Mouse (Mus musculus) thymus, postnatal 4 days (tissue): ENCODE results near the gene Btbd1.
"Not testable (repeated sequence)": the region's sequence is repeated elsewhere in the genome, so short reads cannot be mapped to it uniquely, and the experiment has no call there.

ENCODE experiments used
- DNase-seq: peaks from one replicate; pipeline ENCODE4 v3.0.0; 2021

Btbd1 gene

DNA sequence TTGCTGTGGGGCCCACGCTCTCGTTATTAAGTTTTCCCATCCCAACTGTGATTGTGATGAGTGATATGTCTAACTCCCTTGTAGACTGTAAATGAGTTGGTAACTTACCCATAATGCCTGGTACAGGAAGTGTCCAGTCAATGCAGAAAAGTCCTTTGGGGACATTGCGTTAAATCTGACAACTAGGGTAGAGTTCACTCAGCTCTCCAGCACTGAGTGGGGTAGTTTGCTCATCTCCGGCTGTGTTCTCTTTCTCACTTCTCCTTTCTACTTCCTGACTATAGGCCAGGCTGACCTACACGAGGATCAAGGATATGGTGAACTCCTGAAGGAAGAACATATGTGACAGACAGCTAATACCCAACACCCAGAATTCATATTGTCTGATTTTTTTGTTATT lies 20.0 kb upstream of the Btbd1 start:
- DNase-seq: no peak

DNA sequence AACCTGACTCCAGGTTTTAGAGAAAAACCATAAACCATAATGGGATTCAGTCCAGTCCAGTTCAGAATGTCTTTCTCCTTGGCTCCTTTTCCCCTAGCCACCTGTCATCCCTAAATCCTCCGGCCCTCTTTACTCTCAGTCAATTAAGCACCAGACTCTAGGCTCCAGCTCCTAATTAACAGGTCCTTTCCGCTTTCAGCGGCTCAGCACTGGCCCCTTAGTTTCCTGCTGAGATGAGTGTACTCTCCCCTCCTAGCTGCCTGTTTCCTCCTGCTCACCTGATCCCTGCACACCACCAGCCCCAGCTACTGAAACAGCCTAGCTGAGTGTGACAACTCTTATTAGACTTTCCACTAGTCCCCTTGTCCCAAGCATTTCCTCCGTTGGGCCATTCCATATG lies 18.5 kb upstream of the Btbd1 start:
- DNase-seq: no peak

DNA sequence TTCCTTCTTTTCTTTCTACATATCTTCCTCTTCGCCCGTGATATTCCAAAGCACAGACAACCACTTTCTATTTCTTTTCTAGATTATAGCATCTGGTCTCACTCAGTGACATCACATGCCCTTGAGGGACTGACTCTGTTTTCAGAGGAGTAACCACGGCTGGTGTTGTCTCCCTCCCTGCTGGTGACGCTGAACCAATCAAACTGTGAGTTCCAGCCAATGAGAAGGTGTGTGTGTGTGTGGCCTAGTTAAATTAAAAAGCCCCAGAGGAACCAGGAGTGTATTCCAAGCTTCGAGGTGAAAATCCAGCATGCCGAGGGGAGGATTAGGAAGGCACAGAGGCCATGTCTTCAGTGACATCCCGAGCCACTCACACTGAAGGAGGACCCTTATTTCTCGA lies 17.8 kb upstream of the Btbd1 start:
- DNase-seq: no peak

DNA sequence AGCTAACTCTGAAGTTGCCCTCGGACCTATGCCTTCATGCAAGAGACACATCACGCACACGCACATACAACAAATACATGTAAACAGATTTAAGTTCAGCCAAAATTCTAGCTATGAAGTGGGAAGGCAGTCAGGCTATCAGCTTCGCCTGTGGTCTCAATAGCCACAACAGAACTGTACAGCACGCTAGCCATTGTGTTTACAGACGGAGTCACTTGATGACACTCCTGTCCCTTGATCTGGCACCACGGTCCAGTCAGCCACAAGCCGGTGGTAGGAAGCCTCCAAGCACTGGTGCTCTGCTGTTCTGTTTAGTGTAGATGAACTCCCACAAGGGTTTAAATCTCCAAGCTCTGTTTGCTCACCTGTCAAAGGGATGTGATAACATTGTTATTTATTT lies 16.8 kb upstream of the Btbd1 start:
- DNase-seq: no peak

DNA sequence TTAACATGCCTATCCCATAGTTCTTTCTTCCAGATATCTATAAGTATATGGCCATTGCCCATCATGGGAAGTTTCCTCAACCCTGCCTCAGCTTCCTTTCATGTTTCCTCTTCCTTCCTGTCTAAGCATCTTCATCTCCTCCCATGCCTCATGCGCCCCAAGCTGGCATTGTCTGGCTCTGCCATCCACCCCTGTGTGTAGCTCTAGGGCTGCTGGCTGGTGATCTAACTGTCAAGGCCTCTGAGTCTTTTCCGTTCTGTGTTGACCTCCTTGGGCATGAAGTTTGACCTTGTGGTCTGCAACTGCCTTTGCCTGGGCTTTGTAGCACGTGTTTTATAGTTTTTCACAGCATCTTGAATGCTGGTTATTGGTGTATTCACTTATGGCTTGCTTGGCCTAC lies 16.1 kb upstream of the Btbd1 start:
- no peak for DNase-seq

DNA sequence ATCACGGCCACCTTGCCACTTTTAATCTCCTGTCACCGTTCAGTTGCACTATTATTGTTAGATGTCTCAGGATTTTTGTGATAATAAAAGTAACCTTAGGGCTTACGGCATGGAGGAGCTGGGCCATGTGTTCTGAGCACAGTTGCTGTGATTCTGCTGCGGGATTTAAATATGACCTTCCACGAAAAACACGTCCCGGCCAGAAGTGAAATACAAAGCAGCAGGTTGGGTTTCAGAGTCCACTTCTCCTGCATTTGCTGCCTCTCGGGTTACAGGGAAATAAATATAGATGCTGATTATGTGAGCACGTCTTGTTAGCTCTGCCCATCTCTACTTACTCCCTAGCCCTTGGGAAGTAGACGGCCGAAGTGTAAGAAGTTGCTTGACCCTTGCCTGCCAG lies 15.6 kb upstream of the Btbd1 start:
- DNase-seq: no peak

DNA sequence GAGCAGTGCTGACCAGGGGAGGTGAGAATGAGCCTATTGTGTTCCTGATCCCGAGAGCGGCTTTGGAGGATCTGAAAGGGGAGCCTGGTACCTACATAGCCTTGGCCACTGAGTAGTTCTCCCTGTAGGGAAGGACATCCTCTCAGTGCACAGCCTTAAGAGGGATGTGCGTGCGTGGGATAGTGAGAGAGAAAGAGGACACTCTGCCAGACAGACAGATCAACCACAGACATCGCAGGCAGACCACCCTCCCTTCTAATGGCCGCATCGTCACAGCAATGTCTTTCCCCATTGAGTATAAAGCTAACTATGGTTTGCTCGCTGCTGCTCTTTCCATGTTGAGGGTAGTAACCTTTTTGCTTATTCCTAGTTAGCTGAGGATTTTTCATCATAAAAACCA lies 14.7 kb upstream of the Btbd1 start:
- no peak for DNase-seq

DNA sequence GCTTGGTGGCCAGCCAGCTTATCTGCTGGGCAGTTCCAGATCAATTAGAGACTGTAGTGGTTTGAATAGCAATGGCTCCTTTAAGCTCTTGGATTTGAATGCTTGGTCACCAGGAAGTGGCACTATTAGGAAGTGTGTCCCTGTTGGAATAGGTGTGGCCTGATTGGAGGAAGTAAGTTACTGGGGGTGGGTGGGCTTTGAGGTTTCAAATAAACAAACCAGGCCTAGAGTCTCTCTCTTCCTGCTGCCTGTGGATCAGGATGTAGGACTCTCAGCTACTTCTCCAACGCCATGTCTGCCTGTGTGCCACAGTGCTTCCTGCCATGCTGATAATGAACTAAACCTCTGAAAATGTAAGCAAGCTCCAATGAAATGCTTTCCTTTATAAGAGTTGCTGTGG lies 13.8 kb upstream of the Btbd1 start:
- no peak for DNase-seq

DNA sequence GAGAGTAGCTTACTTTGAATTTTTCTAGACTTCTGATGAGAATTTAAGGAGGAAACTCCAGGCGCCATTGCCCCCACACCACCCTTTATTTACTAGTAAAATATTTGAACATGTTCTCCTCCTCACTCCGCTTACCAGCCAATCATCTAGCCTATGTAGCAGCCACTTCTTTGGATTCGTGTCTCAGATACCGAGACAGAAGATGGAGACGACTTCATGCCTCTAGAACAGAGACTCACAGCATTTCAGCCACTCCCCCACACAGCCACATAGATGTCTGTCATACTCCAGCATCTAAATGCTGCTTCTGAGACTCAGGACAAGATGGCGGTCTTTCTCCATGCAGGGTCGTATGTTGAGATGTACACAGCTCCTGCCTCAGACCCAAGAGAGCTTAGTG lies 12.9 kb upstream of the Btbd1 start:
- no peak for DNase-seq

DNA sequence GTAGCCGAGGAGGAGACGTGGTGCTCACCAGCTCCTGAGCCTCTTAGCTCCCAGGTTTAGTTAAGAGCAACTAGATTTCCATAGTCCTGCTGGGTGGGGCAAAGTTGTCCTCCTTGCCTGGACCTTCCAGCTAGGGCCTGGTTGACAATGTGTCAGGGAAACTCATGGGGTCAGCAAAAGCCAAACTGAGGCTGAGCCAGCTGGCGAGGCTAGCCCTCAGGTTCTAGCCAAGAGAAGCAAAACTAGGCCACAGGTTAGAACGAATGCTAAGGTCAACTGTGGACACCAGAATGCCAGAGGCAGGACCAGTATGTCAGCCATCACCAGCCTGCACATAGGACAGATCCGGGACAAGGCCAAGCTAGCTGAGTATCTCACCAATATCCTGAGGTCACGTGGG lies 12.2 kb upstream of the Btbd1 start:
- no peak for DNase-seq

DNA sequence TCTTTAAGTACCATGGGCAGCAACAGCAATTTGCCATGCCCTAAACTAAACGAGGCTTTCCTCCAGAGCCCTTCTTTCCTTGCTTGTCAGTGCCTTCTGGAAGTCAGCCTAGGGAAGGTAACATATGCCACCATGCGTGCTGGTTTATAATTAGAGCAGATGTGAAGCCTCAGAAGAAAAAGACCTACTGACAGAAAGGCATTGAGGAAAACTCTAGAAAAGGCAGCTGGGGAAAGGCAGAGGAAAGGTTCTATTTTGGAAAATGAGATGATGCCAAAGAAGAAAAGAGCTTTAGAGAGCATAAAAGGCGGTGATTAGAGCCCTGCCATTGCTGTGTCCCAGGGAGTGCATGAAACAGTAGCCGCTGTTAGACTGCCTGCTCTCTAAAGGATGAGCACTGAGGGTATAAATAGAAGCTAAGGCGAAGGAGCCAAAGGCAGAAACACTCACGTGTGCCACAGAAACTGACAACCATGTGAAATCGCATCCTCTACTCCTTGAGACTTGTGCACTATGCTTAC lies 11.5 kb upstream of the Btbd1 start:
- no peak for DNase-seq

DNA sequence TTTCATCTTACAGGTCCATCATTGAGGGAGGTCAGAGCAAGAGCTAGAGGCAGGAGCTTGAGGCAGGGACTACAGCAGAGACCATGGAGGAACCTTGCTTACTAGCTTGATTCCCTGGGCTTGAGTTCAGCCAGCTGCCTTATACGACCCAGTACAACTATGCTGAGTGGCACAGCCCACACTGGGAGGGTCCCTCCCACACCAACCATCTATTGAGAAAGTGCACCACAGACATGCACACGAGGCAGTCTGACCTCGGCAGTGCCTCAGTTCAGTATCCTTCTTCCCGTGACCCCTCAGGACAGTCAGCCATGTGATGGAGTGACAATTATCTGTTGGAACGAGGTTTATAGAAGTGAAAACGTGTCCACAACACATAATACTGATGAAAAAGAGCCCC lies 10.5 kb upstream of the Btbd1 start:
- no peak for DNase-seq

DNA sequence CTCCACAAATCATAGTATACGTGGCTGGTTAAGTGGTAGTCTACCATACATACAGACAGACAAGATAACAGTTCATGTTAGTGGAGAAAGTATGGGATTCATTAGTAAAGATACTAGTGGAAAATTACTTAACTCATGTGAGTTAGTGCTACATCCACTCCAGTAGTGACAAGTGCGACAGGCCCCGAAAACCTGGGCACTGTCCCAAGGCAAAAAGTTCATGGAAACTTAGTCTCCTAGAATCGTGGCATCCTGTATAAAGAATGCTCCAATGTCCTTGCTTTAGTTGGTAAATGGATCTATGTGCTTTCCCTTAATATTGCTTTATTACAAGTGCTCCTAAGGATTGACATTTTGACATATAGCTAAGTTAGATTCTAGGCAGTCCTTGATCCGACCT lies 8.5 kb upstream of the Btbd1 start:
- DNase-seq: not testable (repeated sequence)

DNA sequence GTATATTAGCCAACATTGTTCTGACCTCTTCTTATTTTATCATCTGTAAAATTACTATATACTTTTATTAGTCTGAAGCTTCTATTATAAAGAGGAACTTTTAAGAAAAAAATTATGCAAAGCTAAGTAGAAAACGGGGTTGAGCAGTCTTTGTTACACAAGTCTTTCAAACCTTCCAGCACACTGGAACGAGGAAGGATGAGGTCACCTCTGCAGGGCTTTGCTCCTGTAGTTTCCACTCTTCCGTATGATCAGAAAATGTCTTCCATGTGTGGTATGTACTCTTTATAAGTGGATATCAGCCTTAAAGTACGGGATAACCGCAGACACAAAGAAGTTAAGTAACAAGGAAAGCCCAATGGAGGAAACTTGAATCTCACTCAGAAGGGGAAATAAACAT lies 6.2 kb upstream of the Btbd1 start:
- no peak for DNase-seq

DNA sequence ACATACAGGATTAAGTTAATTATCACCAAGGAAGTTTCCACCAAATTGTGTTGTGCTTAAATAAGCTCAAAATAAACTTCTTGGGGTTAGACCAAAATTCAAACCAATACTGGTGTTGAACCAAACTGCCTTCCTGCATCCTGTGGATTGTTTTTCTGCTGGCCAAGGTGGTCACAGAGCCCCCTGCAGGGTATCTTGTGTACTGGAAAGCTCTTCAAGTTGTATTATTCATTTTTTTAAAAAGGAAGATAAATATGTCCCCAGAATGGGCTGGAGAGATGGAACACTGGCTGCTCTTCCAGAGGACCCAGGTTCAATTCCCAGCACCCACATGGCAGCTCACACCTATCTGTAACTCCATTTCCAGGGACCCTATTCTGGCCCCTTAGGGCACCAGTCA lies 5.6 kb upstream of the Btbd1 start:
- DNase-seq: peak; percentile 49

DNA sequence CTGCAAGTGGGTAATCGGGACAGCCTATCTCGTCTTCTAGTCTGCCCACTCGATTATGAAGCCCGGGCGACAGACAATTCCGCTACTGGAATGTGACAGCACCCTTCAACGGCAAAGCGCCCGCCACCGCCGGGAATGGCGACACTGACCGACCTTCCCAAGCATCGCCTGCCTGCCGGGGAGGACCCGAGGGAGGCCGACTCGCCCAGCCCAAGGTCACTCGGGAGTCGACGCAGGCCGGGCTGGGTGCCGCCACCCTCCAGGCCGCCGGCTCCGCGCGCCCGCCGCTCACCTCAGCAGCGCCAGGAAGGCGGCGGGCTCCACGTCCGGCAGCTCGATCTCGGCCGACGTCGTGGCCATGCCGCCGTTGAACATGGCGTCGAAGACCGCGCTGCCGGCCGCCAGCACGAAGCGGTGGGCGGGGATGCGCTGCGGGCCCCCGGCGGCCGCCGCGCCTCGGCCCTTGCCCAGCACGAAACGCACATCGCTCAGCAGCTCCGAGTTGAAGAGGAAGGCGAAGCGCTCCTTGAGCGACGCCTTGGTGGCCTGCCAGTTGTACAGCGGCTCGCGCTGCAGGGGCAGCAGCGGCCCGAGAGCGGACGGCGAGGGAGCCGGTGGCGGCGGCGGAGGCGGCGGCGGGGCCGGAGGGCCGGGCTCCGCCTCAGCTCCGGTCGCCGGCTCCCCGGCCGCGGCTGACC lies 401 bp downstream of the Btbd1 start:
- DNase-seq: peak; percentile 63

DNA sequence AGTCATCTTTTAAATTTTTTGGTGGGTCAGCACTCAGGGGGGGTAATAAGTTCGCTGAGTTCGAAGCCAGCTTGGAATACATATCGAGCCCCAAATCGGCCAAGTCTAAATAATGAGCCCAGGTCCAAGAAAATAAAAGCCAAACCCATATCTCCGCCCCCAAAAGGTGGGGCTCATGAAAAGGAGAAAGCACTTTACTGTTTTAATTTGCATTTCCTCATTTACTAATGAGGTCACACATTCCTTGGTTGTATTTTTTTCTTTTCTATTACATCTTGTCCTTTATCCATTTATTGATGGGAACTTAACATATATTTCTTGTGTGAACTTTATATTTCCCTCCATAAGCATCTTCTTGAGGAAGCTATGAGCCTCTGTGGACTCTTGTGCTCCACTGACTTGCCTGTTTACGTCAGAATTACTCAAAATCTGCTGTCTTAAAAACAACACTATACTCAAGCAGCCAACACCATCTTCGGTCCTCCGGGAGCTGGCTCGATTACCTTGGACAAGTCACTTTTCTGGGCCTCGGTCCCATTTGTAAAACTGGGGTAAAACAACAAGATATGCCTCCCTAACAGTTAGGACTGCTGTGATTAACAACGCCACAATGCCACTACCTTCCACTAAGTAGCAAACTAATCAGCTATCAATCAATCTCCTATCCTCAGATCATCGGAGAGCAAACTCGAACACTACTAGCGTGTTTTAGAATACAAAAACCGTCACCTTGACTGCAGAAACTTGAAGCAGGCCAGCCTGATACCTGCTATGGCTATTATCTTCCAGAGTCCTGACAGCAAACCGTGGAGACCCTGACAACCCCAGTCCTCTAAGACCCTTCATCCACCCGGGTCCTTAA lies 1.2 kb downstream of the Btbd1 start:
- peak; percentile 14 for DNase-seq

DNA sequence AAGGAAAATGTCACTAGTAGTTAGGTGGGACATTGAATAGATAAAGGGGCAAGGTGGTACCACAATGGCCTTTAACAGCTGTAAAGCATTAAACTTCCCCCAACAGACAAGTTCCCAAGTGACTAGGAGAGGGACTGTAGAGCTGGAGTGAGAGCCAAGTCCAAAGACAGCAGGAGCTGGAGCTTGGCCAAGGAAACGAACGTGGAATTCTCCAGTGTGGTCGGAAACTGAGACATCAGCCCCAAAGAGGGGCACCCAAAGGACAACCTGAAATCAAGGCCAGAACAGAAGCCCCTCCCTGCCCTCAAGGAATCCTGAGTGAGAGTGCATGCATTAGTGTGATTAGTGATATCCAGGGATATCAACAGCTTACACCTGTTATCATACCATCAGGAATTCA lies 3.9 kb downstream of the Btbd1 start:
- no peak for DNase-seq

DNA sequence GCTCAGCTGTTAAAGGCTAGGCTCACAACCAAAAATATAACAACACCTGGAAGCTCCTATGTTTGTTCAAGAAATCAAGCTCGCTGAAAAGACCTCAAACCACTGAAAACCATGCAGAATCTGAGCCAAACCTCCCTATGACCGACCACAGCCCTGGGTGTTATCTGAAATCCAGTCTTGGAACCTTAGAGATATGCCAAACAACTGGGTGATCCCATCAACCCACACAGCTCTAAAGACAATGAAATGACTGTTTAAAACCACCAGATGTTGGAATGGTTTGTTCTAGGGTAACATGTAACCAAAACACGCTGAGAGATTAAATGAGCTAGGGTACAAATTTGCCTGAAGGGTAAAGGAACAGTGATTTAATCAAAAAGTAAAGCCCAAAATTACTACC lies 4.3 kb downstream of the Btbd1 start:
- no peak for DNase-seq

DNA sequence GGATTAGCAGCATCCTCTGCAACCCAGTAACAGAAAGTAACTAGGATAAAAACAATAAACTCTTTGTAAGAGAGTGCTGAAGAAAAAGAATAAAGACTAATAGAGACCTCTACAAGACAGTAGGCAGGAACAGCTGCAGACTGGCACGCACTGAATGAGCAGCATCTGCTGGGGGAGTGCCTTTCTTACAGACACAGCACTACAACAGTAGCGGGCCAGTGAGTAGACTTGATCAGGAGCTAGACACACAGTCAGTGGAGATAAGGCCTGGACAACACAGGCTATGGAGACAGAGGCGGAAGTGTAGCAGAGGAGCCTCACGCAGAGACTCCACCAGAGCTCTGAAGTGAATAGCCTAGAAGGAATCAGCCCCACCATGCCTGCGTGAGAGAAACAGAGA lies 23.2 kb downstream of the Btbd1 start:
- DNase-seq: no peak

DNA sequence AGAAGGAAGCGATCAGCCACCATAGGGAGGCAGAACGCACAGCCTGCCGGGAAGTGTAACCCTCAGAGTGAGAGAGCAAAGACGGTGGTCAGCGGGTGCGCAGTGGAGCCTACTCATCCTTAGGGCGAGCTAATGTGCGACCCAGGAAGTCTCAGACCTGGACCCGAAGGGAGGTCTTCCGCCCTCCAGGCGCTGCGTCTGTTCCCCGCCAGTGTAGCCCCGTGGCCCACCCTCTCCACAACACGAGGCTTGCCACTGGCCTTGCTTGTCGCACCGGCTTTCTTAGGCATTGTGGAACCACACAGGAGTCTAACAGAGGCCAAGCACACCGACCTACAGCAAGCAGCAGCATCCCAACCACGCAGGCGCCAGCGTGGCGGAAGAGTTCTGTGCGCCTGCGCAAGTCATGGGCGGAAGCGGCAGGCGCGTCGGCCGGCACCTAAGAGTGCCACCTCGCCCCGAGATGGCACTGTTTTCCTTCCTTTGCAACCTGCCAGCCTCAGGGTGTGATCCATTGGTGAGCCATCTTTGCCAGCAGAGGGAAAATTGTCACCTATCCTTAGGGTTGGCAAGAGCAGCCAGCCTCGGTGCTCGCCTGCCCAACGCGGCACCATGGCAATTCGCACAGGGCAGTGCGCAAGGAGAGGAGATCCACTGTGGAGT lies 40.0 kb downstream of the Btbd1 start, which contains the start of gene 3110040N11Rik:
3110040N11Rik (minus strand) TSS at position 384 of the 663 bp plus-strand sequence.
- DNase-seq: peak; percentile 93

DNA sequence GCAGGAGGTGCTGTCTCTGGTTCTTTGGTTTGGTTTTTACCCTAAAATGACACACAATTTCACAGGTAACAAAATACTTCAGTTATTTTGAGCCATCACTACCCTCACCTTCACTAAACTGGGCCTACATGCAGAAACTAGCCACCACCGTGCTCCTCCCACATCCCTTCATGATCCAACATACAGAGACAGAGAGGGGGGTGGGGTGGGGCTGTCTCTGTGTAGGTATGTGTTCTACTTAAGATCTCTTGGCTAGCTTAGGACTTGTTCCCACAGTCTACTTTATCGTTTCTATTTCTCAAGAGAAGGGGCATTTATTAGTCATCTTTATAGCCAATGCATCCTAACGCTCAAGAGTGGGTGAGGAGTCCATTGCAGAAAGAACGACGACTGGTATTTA lies 40.7 kb downstream of the Btbd1 start:
- DNase-seq: peak; percentile 37

DNA sequence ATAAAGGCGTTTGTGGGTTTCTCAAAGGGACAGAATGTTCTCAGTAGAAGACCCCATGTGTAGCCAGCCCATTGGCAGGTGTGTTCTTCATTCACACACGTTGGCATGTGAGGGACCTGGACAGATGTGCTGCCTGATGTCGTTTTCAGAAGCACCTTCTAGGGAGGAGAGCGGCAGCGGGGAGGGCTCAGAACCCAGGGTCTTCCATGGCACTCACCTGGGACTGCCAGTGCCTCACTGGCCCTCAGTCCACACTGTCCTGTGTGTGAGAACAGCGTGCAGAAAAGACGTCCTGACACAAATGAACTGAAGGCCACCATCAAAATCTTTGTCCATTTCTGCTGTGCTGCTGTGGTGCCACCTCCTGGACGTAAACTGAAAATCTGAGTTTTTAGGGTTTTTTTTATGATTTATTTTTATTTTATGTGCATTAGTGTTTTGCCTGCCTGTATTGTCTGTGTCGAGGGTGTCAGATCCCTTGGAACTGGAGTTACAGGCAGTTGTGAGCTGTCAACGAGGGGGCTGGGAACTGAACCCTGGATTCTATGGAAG lies 51.5 kb downstream of the Btbd1 start:
- no peak for DNase-seq
